Mouse (Mus musculus) megakaryocyte, embryonic 14.5 days (primary cell): ENCODE results near the gene Mum1.

Experiments
- FLI1 ChIP-seq: IDR thresholded peaks from 2 replicates; pipeline ENCODE4 v1.6.1; 2012; ENCODE audit warnings: low read length, inconsistent platforms, mixed read lengths
- GATA1 ChIP-seq: IDR thresholded peaks from 3 replicates; pipeline ENCODE4 v1.6.1; 2012; ENCODE audit warnings: mixed read lengths, low read length, inconsistent platforms, borderline replicate concordance

DNA sequence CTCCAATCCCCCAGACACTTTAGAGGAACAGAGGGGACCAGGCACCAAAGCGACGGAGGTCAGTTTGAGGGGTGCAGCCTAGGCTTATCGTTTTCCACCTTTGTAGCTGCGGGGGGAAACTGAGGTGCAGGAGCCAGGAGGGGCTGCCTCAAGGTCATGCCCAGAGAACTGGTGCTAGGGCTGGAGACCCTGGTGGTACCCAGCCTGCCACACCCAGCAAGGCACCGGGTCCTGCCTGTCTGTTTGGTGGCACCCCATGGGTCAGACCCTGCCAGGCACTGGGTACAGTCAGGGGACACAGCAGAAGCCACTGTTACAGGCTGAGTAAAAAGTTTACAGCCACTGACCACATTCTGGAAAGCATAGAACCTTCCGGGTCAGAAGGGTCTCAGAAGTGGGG is 45.9 kb upstream of the Mum1 start:
- no peak for TF ChIP-seq GATA1
- no peak for TF ChIP-seq FLI1
